Mouse (Mus musculus) lung, postnatal 0 days (tissue): ENCODE measurements around the gene Tctn3.

ENCODE experiments used
- CTCF ChIP-seq: IDR thresholded peaks from 2 replicates; pipeline ENCODE4 v1.5.1; 2016; ENCODE audit warnings: antibody characterized with exemption, mild to moderate bottlenecking
- EP300 ChIP-seq: IDR thresholded peaks from 2 replicates; pipeline ENCODE4 v1.6.1; 2016; ENCODE audit warnings: antibody characterized with exemption, mild to moderate bottlenecking, control low read depth

DNA sequence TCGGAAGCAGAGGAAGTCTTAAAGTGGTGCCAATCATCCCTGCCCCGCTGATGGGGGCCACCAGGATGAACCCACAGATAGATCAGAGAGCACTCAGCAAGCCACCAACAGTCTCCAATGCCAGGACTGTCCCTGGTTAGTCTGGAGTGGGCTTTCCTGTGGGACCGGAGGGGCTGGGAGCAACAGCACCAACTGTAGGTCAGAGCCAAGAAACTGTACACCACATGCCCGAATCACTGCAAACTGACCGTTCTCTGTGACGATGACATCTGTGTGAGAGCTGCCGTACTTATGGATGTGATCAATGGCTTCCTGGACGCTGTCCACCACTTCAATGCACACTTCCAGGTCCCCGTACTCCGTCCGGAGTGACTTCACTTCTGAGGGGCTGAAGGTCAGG lies 57.7 kb downstream of the Tctn3 start:
- TF ChIP-seq CTCF, result no peak
- no peak for TF ChIP-seq EP300
